Mouse (Mus musculus) kidney, postnatal 36 days (tissue): ENCODE measurements around the gene Ptp4a2.

Source experiments
- DNase-seq, 2 experiments: peaks; one replicate each; pipeline ENCODE4 v3.0.0; 2021 to 2022; ENCODE audit warnings: mixed read lengths in 2 of 2

The Ptp4a2 gene

DNA sequence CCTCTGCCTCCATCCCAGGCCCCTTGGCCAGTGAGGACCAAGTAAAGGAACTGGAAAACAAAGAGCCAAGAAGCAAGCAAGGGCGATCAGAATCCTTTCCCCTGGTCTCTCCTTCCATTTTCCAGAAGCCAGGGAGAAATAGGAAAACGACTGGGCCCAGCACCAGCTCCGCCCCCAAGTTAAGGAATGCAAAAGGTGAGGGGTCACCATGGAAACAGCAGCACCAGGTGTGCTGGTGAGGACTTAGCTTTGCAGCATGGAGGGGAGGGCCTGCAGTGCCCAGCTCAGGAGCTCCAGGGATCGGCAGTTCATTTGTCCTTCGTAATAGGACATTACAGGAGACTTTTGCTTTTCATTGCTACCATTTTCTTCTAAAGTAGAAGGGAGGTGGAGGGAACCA, 13.0 kb upstream of the Ptp4a2 start:
- peak; percentile 32 to 40 for DNase-seq

DNA sequence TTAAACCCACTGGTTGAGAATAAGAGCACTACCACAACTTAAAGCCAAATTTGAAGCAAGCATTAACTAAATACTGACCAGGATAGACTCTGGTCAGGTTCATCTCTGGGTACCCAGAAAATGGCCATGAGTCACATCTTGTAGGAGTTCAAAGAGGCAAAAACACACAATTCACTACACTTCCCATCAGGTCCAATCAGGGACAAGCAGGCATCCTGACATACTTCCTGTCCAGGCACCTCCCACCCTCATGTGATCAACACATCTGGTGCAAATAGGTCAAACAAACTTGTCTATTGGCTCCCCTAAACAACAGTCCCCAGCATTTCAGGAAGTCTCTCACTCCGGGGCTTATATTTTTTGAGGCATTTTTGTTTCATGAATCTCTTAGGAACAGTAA, 7.7 kb upstream of the Ptp4a2 start:
- DNase-seq, result no peak

DNA sequence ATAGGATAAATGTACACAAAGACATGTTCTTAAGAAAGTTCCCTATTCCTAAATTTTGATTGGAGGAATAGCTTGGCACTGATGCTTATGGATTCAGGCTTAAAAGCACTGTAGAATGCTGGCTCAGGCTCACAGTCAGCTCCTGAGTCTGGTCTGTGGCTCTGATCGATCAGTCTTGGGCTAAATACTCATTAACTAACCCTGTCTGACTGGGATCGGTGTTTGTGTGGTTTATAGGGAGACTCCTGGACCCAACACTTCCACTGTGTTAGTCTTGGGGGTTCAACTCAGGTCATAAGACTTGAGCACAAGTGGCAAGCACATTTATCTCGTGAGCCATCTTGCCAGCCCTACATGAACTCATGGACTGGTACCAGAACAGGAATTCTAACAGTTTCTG, 6.0 kb upstream of the Ptp4a2 start:
- no peak for DNase-seq

DNA sequence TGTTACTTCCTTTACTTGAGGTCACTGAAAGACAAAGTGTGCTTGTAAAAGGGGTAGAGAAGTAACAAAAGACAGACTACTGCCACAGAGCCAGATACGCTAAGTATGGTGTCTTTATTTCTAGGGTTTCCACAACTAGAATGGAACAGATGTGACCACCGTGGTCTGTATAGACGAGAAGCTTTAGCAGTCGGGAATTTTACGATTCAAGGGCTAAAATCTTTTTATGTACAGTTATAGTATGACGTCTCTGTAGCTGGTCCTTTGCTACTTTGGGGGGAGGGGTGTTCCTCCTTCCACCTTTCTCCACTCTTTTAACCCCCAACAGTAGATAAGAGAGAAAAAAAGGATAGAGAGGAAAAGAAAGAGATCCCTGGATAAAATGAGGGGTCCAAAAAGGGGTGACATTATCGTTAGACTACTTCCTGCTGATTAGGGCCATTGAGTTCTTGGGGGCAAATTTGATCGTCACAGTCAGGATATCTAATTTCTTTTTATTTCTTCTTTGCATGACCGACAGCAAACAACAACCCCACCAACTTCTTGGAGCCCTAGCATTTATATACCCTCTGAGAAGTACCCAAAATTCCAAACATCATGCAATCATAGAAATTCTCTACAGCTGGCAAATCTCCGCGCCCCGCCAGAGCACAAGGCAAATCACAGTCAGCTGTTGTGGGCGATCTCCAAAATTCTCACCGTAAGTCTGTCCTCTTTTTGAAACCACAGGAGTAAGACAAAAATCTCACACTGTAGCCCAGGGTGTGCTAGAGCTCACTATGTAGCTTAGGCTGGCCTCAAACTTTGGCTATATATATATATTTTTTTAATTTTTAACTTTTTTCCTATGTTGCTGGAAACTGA, 818 bp downstream of the Ptp4a2 start:
- DNase-seq, result no peak

DNA sequence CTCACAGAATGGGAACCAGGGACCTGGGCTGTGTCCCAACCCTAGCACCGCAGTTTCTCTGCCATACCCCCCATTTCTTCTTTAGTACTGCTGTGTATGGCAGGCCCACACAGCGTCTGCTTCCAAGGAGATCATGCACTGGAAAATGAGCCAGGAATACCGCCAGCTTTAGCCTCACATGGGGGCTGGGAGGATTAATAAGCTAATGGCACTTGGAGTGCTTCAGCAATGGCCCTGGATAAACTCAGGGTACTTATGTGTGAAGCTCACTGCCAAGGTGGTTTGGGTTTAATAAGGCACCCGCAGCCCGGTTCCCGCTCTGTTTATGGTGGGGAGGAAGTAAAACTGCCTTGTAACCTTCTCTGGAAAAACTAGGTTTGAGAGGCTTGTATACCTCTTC, 6.6 kb downstream of the Ptp4a2 start:
- no peak for DNase-seq

DNA sequence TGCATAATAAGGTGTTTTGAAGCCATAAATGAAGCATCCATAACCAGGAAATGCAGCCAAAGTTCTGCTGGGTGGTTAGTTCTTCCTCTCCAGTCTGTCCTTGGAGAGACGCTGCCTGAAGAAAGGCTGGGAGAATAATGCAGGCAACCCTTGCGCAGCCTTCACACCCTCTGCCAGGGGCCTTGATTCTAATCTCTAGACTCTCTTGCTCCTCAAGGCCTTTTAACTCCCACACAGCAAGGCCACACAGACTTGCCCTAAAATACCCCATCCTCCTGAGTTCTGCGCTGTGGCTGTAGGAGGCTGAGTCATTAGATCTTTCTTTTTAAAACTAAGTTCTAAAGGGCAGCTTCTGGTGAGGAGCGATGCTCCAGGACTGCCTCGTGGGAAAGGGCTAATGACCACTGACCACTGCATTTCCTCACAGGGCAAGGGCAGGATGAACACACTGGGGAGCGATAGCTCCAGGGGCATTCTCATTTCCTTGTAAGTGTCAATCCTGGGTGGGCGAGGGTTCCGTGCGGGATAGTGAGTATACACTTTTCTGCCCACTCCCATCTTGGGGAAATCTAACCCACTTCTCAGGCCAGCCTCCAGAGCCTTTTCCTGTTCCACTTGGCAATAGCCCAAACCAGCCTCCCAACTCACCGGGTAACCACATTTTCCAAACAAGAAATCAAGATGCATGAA, 7.6 kb downstream of the Ptp4a2 start:
- DNase-seq, result peak; percentile 43 to 51

DNA sequence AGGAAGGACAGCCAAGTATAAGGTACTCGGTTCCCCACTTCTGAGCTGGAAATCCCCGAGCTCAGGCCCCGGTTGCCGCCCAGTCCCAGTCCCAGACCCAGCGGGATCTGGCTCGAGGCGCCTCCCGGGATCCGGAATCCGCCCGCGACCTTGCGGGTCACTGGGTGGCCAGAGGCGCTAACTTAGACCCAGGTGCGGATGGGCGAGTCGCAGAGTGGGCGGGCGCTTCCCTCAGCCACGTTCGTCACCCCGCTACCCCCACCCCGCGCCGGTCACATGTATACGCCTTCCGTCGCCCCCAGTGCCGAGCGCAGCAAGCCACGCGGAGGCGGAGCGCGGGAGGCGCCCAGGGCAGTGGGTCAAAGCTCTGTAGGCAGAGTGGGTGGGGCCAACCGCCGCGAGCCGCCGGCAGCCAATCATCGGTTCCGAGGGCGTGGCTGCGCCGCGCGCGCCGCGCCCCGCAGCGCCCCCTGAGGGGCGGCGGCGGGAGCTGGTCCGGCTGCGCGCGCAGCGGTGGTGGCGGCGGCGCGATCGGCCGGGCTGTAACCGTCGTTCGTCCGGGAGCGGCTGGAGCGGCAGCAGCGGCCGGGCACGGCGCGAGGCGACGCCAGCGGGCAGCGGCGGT, 8.8 kb downstream of the Ptp4a2 start:
- DNase-seq, result peak; percentile 99

DNA sequence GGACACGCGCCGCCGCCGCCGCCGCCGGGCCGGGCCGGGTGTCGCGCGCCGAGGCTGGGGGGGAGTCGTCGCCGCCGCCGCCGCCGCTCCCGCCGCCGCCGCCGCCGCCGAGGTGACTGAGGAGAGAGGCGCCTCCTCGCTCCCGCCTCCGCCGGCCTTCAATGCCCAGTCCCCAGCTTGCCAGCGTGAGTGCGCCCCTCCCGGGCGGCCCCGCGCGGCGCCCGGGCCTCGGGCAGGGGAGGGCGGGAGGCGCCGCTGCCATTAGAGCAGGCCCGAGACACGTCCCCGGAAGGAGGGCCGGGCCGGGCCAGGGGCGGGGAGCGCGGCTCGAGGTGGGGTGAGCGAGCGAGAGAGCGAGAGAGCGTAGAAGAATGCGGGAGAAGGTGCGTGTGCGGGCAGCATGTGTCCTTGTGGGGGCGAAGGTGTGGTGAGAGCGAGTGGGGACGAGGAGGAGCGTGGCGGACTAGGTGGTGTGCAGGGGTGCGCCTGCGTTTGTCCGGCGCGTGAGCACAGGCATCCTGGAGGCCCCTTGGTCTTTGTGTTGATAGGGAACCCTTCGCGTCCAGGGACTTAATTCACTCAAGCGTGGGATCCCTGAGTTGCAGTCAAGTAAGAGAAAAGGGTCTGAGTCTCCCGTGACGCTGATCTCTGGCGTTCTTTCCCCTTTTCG, 9.5 kb downstream of the Ptp4a2 start:
- peak; percentile 76 to 86 for DNase-seq

DNA sequence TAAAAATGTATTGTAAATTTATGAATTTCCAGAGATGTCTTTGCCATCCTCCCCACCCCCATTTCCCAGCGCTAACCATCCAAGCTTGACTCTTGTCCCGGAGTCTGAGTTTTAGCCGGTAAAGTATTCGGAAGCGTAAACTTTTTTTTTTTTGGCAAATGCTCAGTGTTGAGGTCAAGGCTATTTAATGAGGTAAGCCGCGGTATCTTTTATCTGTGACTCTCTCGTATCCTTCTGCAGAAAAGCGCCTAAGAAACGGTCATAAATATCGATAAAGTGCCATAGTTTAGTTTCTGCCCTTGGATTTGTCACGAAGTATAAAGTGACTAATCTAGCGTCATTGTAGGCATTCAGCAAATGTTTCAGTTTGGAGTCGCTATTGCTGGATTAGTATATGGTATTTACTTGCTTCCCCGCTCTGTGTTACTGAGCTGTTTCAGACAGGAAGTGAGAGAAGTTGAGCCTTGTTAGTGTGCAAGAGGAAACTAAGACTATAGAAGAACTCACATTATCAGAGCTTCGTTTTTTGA, 10.1 kb downstream of the Ptp4a2 start:
- DNase-seq, result no peak

DNA sequence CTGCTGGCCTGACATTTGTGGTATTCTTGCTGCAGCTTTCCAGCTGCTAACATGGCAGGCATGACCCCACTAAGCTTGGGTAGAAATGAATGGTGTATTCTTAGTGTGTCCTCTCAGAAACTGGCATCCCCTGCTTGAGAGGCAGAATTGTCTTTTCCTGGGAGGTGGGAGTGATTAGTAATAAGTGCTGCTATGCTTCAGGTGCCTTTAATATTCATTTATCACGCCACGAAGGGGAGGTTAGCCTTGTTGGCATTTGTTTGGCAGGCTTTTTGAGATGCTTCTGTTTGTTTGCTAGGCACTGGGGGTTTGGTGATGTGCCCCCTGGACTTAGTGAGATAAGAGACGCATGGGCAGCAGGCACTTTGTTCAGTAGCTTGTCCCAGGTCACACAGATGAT, 11.3 kb downstream of the Ptp4a2 start:
- DNase-seq, result no peak

DNA sequence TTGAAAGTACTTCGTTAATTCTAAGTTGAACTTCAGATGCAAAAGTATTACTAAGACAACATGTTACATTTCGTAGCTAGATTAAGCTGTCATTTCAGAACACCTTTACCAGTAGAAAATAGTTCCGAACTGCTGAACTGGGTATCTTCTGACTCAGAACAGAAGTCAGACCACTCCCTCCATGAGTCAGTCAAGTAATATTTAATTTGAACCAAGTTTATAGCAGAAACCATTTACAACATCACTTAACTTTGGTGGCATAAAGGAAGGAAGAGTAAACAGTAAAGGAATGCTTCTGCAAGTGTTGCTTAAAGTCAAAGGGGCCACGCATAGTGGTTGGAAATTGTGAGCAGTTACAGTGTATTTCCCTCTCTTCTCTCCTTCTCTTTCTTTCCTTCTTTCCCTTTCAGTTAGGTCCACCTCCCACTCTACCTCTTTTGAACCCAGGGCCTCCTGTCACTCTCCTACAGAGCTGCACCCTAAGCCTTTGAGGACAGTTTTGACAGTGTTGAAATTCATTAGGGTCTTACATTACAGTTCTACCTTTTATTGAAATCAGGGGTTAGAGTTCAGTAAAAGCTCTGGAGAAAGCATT, 12.3 kb downstream of the Ptp4a2 start:
- DNase-seq, result no peak

DNA sequence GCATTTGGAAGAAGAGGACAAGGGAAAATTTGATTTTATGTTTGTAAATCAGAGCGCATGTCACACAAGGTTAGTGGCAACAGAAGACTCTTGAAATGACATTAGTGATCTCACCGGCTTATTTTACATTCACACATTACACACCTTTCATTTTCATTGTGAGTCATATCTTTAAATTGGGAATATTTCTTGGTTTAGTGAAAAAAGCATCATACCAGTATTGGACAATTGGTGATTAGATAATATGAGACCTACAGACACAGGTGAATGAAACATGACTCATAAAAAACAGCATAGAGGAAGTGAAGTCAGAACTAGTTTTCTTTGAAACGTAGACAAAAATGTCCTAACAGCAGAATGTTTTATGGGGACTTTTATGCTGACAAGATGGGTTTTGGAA, 16.6 kb downstream of the Ptp4a2 start:
- no peak for DNase-seq

DNA sequence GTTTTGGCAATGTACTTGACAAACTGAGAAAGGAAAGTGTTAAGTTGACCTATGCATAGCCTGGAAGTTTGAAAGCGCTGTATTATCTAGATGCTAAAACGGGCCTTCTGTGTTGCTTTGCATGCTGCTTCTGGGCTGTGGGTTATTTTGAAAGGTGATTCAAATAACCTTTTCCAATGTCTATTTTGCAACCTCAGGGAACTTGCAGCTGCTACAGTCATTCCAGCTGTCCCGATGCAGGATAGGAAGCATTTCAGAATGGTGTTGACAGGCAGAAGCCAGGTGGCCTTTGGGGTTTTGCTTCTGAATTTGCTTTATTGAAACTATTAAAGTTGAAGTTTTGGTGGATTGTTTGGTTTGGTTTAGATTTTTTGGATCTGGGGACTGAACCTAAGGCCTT, 17.1 kb downstream of the Ptp4a2 start:
- DNase-seq, result no peak

DNA sequence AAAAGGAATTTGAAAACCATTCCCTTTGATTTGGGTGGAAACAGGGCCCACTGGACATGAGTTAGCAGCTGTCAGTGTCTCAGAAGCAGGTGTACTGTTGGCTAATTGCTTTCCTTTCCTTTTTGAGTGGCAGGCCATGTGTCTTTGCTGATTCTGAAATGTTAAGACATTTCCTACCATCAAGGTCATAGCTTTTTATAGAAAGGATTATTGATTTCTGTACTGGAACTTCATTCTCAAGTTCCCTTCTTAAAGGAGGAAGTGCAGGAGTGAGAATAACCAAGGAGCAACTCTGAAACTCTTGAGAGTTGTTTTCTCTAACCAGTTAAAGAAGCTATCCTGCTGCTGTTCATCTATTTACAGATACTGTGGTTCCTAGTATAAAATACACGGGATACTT, 18.8 kb downstream of the Ptp4a2 start:
- no peak for DNase-seq

DNA sequence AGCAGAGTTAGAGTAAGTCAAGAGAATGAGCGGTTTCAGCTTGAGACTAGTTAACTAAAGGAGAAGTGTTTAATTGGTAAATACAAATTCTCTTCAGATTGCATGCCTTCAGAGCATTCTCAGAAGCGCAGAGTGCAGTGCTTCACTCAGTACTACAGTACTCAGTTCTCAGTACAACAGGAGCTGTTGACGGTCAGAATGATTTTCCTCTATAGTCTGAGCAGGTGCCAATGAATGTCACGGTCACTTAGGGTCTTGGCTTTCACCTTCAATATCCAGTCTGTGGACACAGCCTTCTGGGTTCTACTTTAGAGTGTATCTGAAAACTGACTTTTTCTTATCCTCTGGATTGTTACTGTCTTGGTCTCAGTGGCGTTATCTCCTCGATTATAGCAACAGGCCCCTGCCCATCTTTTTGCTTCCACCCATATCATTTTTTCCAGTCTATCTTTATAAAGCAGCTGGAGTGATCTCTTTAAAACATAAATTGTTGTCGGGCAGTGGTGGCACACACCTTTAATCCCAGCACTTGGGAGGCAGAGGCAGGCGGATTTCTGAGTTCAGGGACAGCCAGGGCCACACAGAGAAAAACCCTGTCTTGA, 19.4 kb downstream of the Ptp4a2 start:
- no peak for DNase-seq

DNA sequence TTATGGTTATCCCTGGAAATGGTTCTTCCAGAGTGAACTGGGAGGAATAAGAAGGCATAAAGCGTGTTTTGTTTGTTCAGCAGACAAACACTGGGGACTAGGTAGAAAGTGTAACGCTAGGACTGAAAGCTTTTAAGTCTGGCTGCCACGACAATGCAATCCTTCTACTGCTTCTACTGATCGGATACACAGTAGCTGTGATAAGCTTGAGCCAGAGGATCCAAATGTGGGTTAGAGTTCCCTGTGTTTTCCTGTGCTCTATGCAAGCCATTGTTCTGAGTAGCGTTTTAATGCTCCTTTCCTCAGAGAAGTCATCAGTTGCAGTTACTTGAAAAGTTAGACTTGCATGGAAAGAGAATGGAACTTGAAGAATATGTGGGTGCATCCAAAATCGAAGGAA, 23.6 kb downstream of the Ptp4a2 start:
- no peak for DNase-seq

DNA sequence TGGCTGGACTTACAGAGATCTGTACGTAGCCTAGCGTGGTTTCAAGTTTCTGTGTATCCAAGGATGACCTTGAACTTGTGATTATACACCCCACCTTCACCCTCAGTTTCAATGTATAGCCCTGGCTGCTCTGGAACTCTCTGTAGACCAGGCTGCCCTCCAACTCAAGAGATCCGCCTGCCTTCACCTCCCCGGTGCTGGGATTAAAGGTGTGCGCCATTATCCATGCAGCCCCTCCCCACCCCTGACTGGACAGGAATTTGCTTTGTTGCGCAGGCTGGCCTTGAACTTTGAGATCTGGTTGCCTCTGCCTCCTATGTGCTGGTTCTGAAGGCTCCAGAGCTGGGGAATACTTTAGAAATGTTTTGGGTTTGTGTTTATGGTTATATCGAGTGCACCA, 24.3 kb downstream of the Ptp4a2 start:
- DNase-seq, result no peak

DNA sequence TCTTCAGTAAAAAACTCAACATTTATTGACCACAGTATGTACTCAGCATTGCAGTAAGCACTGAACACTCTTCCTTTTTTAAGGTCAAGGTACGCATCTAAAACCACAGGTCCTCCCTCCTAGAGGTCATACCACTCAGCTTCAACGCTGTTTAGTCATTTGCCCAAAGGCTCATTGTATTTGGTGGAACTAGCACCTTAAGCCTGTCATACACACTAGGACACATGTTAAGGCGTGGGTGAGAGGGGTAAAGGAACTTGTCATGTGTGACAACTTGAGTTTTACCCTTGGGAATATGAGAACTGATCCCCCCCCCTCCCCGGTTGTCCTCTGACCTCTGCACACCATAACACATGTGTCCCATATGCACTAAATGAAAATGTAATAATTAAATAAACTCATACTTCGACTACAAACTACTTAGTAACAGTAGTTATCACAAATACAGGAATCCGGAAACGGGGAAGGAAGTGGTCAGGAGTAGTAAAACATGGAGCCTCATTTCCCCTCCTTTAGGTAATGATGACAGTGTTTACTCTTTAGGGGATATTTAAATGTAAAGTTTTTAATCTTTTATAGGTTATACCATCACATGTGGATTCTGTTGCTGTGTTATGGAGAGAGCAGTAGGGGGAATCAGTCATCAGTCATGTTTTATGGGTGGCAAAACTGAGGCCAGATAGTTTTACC, 29.0 kb downstream of the Ptp4a2 start:
- DNase-seq, result no peak

DNA sequence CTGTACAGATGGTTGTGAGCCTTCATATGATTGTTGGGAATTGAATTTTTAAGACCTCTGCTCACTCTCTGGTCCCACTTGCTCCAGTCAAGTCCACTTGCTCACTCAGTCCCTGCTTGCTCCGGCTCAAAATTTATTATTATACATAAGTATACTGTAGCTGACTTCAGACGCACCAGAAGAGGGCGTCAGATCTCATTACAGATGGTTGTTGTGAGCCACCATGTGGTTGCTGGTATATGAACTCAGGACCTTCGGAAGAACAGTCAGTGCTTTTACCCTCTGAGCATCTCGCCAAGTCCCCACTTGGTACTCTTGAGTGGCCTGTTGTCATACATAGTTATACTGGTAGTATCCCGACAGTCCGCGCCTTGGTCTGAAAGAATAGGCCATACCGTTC, 35.8 kb downstream of the Ptp4a2 start:
- DNase-seq, result no peak

DNA sequence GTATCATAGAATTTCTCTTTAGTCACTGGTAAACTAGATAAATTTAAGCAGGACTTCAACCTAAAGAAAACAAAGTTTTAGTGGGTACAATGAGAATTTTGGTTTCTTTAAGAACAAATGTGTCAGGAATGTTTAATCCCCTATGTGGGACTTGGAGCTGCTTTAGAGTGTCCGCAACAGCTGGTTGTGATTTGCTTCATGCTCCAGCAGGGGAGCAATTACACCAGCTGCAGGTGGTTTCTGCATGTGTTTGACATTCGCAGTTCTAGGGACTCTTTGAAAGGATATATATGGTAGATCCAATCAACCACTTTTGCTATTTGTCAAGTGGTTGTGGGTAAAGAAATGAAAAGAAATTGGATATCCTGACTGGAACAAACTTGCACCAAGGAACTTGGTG, 39.5 kb downstream of the Ptp4a2 start:
- DNase-seq, result no peak

DNA sequence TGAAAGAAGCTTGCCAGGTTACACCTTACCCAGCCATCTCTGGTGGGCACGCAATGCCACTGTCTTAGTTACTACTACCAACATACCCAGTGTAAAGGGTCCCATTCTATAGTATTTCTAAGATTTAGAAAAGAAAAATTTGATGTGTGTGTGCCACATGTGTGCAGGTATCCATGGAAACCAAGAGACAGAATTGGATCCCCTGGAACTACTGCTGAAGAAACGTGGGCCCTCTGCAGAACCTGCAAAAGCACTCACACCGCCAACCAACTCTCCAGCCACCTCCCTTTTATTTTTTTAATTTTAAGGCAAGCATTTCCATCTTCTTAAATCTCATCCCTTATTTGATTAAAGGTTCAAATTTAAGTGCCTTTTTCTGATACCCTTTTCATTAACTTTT, 40.8 kb downstream of the Ptp4a2 start:
- no peak for DNase-seq

DNA sequence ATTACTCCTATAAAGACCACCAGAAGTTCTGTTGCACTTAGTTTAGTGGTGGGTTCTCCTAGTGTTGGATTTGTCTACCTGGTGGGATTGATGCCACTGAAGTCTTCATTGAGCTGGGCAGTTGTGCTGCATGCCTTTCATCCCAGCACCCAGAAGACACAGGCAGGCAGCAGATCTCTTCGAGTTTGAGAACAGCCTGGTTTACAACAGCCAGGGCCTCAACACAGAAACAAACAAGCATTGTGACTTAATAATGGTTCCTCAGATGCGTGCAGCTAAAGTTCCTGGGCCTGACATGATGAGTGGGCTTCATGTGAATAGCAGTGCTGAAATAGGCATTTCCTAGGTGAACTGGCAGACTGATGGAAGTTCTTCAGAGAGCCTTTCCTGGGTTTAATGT, 42.0 kb downstream of the Ptp4a2 start:
- DNase-seq, result no peak
